Mouse (Mus musculus) C2C12 (cell line): ENCODE measurements around the gene Ctnnd2.

ENCODE experiments used
- CTCF ChIP-seq: IDR thresholded peaks from one replicate; pipeline ENCODE4 v1.5.1; 2011; ENCODE audit not compliant: control insufficient read depth, insufficient read depth, insufficient read length
- FOSL1 ChIP-seq: IDR thresholded peaks from one replicate; pipeline ENCODE4 v1.8.0; 2011; ENCODE audit warnings: mild to moderate bottlenecking, low read length; ENCODE audit not compliant: poor library complexity, insufficient read depth, severe bottlenecking
- MAX ChIP-seq: IDR thresholded peaks from one replicate; pipeline ENCODE4 v1.6.1; 2011; ENCODE audit warnings: mild to moderate bottlenecking, control low read depth
- MYOD1 ChIP-seq: IDR thresholded peaks from one replicate; pipeline ENCODE4 v1.6.1; 2011; ENCODE audit warnings: low read depth; ENCODE audit not compliant: control insufficient read depth, insufficient read length
- USF1 ChIP-seq: IDR thresholded peaks from one replicate; pipeline ENCODE4 v1.6.1; 2011; ENCODE audit warnings: low read depth, mild to moderate bottlenecking, control low read depth, moderate library complexity

DNA sequence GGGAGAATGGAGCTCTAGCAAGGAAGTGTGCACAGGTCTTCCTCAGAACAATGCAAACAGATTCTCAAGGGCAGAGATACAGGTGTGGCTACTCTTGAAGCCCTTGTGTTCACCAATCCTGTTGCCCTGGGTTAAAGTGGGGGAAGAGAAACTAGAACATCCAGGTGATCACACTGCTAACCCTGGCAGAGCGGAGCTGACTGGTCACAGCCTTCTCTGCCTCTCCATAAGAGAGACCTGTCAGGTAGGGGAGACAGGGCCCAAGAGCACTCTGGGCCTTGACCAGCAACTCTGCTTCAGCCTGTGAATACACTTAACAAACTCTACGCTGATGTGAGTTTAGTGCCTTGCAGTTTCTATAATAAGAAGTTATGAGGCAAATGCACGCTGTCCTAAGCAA, 820.5 kb downstream of the Ctnnd2 start:
- TF ChIP-seq MAX (no peak), CTCF (no peak), FOSL1 (no peak), MYOD1 (no peak), USF1 (no peak)
